Mouse (Mus musculus) stomach, postnatal 0 days (tissue): ENCODE data around the gene Stoml1.

Source experiments
- CTCF ChIP-seq: IDR thresholded peaks from 2 replicates; pipeline ENCODE4 v1.5.1; 2016; ENCODE audit warnings: antibody characterized with exemption, low read depth, mild to moderate bottlenecking, moderate library complexity
- EP300 ChIP-seq: optimal IDR thresholded peaks from 2 replicates; pipeline ENCODE3; 2016; ENCODE audit warnings: antibody characterized with exemption

GRCm38 (mm10) chr9:58297961-58298477, 45.1 kb downstream of the Stoml1 start:
- TF ChIP-seq CTCF (no peak), EP300 (no peak)
